24 mouse cellular contexts compared by ENCODE assay signal in the genomic region with DNA sequence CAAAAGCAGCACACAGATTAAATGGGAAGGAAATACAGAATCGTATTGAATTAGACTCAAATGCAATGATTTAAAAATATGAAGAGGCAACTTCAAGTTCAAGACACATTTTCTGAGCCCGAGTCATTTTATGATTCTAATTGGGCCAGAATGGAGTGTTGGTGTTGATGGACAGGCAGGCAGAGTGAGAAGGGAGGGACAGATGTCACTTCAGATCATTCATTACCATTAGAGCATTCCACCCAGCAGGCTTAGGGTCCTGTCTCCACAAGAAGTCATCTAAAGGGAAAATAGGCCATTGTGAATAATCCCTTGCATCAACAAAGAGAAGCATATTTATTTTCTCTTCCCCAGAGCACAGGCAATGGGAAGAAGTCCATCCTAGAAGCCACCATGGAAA.
"Had no signal": no experiment of that assay in that cellular context is flagged by ENCODE, and none has a peak within 500 bp of the region (broad histone marks: within the 10 kb centered on the region; RNA-seq: fewer than 3 reads in every experiment).

No protein-coding gene starts in this region.

- H3K27me3 ChIP-seq: heart, embryonic 12.5 days; hindbrain, embryonic 13.5 days; hindbrain, embryonic 15.5 days; intestine, embryonic 15.5 days had no signal

- ATAC-seq: forebrain, embryonic 16.5 days; inflammation-experienced regulatory T-cells, adult 6 months; intestine, embryonic 15.5 days; intestine, postnatal 0 days had no signal

- H3K9ac ChIP-seq: heart, embryonic 12.5 days; hindbrain, embryonic 13.5 days; hindbrain, embryonic 15.5 days; intestine, embryonic 15.5 days; limb, embryonic 12.5 days had no signal

- DNase-seq: gastrocnemius, adult 2 months; gastrocnemius, postnatal 10 days; gastrocnemius, postnatal 25 days; heart, adult 2 months; heart, postnatal 10 days; heart, postnatal 4 days; kidney, adult 18-20 months; kidney, adult 8-10 months; kidney, postnatal 10 days; kidney, postnatal 25 days; kidney, postnatal 4 days; liver had no signal

- H3K9me3 ChIP-seq: heart, embryonic 10.5 days; heart, embryonic 12.5 days; hindbrain, embryonic 10.5 days; hindbrain, embryonic 13.5 days; hindbrain, embryonic 15.5 days; intestine, embryonic 15.5 days; limb, embryonic 10.5 days; limb, embryonic 12.5 days had no signal

- H3K4me1 ChIP-seq: heart, embryonic 10.5 days; hindbrain, embryonic 10.5 days; hindbrain, embryonic 13.5 days; hindbrain, embryonic 15.5 days; intestine, embryonic 15.5 days had no signal

- H3K4me2 ChIP-seq: heart, embryonic 12.5 days; hindbrain, embryonic 13.5 days; hindbrain, embryonic 15.5 days; intestine, embryonic 15.5 days; limb, embryonic 12.5 days had no signal

- H3K27ac ChIP-seq: gastrocnemius, adult 2 months; heart, adult 2 months; heart, embryonic 10.5 days; hindbrain, embryonic 10.5 days; hindbrain, embryonic 13.5 days; hindbrain, embryonic 15.5 days; intestine, embryonic 15.5 days; left cerebral cortex, adult 2 months; limb, embryonic 10.5 days; limb, embryonic 12.5 days had no signal

- H3K36me3 ChIP-seq: heart, embryonic 10.5 days; heart, embryonic 12.5 days; hindbrain, embryonic 10.5 days; hindbrain, embryonic 13.5 days; hindbrain, embryonic 15.5 days; intestine, embryonic 15.5 days; limb, embryonic 10.5 days; limb, embryonic 12.5 days had no signal

- H3K4me3 ChIP-seq: gastrocnemius, adult 2 months; heart, adult 2 months; heart, embryonic 10.5 days; heart, embryonic 12.5 days; hindbrain, embryonic 10.5 days; hindbrain, embryonic 13.5 days; hindbrain, embryonic 15.5 days; intestine, embryonic 15.5 days; left cerebral cortex, adult 2 months; limb, embryonic 10.5 days; limb, embryonic 12.5 days had no signal
